ENCODE assay signal across 21 mouse cellular contexts in genomic region chr17:7189975-7190374, GRCm38 (mm10). TPM values are rescaled to one million over a fixed set of nuclear protein-coding genes. Genes with fewer than 3 reads are reported as not detected.
A peak's percentile ranks its signal among the peaks of the same experiment; 100 is the strongest.
DNase-seq lines count a peak whose midpoint lies in the region; TF ChIP-seq lines count a peak whose summit lies in the region.
"Had no signal": no experiment of that assay in that cellular context is flagged by ENCODE, and none has a peak within 500 bp of the region (broad histone marks: within the 10 kb centered on the region; RNA-seq: fewer than 3 reads in every experiment).

No protein-coding gene starts in this region.

- peak overlapping the region; percentile 89 for H3K27ac ChIP-seq in left cerebral cortex, adult 2 months
- peak overlapping the region; percentile 82 for H3K27ac ChIP-seq in cortical plate, adult 2 months (ENCODE audit: insufficient read depth, low read length)
- H3K27ac ChIP-seq: embryonic facial prominence, embryonic 15.5 days; hindbrain, embryonic 12.5 days; kidney, embryonic 15.5 days; limb, embryonic 13.5 days; liver, embryonic 12.5 days; midbrain, embryonic 13.5 days had no signal

- no peak for TF ChIP-seq POLR2A in cortical plate, adult 2 months (IDR thresholded peaks at IDR 0.05; ENCODE audit: extremely low read depth, insufficient read depth, low read length)

- TF ChIP-seq CTCF in left cerebral cortex, adult 2 months (IDR thresholded peaks at IDR 0.05) = no peak
- TF ChIP-seq CTCF in cortical plate, adult 2 months (IDR thresholded peaks at IDR 0.05; ENCODE audit: extremely low read depth, insufficient read depth, low read length) = no peak

- peaks cover 13% of the 10 kb centered on the region for H3K4me1 ChIP-seq in cortical plate, adult 2 months (ENCODE audit: control insufficient read depth, insufficient read depth, low read length)
- H3K4me1 ChIP-seq: embryonic facial prominence, embryonic 15.5 days; limb, embryonic 13.5 days; liver, embryonic 12.5 days had no signal

- peak overlapping the region; percentile 23; the same call in 1 of the 2 replicates for H3K4me3 ChIP-seq in left cerebral cortex, adult 2 months
- H3K4me3 ChIP-seq in cortical plate, adult 2 months (ENCODE audit: insufficient read depth, low read length) = 0 out of 2 replicates have a peak overlapping the region, but pooled peaks have one; percentile 1
- H3K4me3 ChIP-seq: embryonic facial prominence, embryonic 15.5 days; hindbrain, embryonic 12.5 days; kidney, embryonic 15.5 days; limb, embryonic 13.5 days; liver, embryonic 12.5 days; midbrain, embryonic 13.5 days had no signal

- intact Hi-C loops in left cerebral cortex, adult 2 months (cut with DNase I) = loop anchor here (5.0 kb wide), 1 partner anchor 97 kb away; no protein-coding TSS in a partner anchor
- intact Hi-C loops in left cerebral cortex, postnatal 4 days (cut with DNase I) = no loop called here

- DNase-seq in cerebellum, adult 18-20 months = peak; percentile 50 to 51
- DNase-seq in cerebellum, postnatal 4 days (ENCODE audit: low spot score in 2 of 2) = no peak
- DNase-seq in left cerebral cortex, adult 2 months (ENCODE audit: extremely low spot score in 1 of 2, low spot score in 2 of 2) = peak in 1 of 2 experiments; percentile 27
- DNase-seq in left cerebral cortex, postnatal 4 days = no peak
- DNase-seq in cerebellum, adult 8-10 months = peak; percentile 23
- DNase-seq in thymus, postnatal 36 days = no peak
- DNase-seq: adrenal gland, postnatal 14 days; gastrocnemius, postnatal 25 days; heart, adult 18-20 months; kidney, adult 11 months; kidney, postnatal 36 days; layer of hippocampus, adult 9-11 months; lung, adult 18-20 months; thymus, adult 2 months had no signal

RNA-seq across cellular contexts. Expression of gene Rps6ka2, which starts 20.1 kb away (rescaled TPM):
- 10 to 100 TPM; 62.4 to 69.4 TPM for total RNA-seq in left cerebral cortex, adult 2 months (2021)
- 10 to 100 TPM; 36.7 to 38.5 TPM for total RNA-seq in left cerebral cortex, postnatal 4 days (2021)
- polyA plus RNA-seq in cortical plate, adult 2 months (2012; rRNA removed) = 45.2 and 48.3 TPM in 2 replicates

Comparison
In these comparisons a context has a peak if more than half of its experiments do, and no peak if none do; other contexts are left out.
1. DNase-seq: peak in cerebellum, adult 18-20 months (2 of 2) and cerebellum, adult 8-10 months (single experiment); none in cerebellum, postnatal 4 days (0 of 2), left cerebral cortex, postnatal 4 days (single experiment) and thymus, postnatal 36 days (0 of 2).